In the genomic region with DNA sequence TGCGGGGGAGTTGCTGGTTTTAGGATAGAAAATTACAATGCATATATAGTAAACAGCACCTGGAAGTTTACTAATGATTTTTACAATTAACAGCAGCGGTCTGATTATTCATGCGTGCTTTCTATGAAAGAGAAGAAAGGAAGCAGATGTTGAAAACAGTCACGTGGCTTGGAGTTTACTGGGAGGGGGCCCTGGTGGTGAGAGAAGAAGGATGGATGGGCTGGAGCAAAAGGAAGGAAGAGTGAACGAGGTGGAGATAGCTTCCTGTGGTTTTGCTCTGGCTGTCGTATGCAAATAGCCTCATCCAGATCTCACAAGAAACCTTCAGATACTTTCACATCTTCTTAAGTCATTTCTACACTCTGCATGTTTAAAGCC, we compare ENCODE assay signal across 11 mouse cellular contexts.
DNase-seq lines count a peak whose midpoint lies in the region; ATAC-seq and TF ChIP-seq lines count a peak whose summit lies in the region.
"Had no signal": no experiment of that assay in that cellular context is flagged by ENCODE, and none has a peak within 500 bp of the region (broad histone marks: within the 10 kb centered on the region; RNA-seq: fewer than 3 reads in every experiment).

No protein-coding gene starts in this region.

- H3K9ac ChIP-seq in kidney, embryonic 14.5 days (ENCODE audit: low read depth, low read length) = no peak overlapping the region
- H3K9ac ChIP-seq in embryonic facial prominence, embryonic 13.5 days = no peak overlapping the region
- H3K9ac ChIP-seq in hindbrain, postnatal 0 days (replicated peaks; ENCODE audit: low read length) = no peak overlapping the region
- no peak overlapping the region; the same call in 1 of the 2 replicates for H3K9ac ChIP-seq in midbrain, postnatal 0 days (replicated peaks; ENCODE audit: low read length, poor library complexity, severe bottlenecking)
- H3K9ac ChIP-seq: liver, postnatal 0 days had no signal

- no peak overlapping the region for H3K27ac ChIP-seq in kidney, embryonic 14.5 days (ENCODE audit: low read depth, low read length)
- no peak overlapping the region for H3K27ac ChIP-seq in kidney, adult 2 months (ENCODE audit: insufficient read depth, low read depth, low read length)
- H3K27ac ChIP-seq in embryonic facial prominence, embryonic 13.5 days = no peak overlapping the region
- H3K27ac ChIP-seq in hindbrain, postnatal 0 days = no peak overlapping the region
- no peak overlapping the region for H3K27ac ChIP-seq in midbrain, postnatal 0 days (ENCODE audit: low read depth, low read length)

- H3K27me3 ChIP-seq in kidney, embryonic 14.5 days (ENCODE audit: control insufficient read depth, insufficient read depth, low read length) = no peaks in the 10 kb centered on the region
- no peaks in the 10 kb centered on the region for H3K27me3 ChIP-seq in kidney, adult 2 months (replicated peaks; ENCODE audit: control insufficient read depth, insufficient read depth, low read length)
- H3K27me3 ChIP-seq in embryonic facial prominence, embryonic 13.5 days = no peaks in the 10 kb centered on the region
- no peaks in the 10 kb centered on the region for H3K27me3 ChIP-seq in hindbrain, postnatal 0 days (ENCODE audit: insufficient read depth, low read length)
- no peaks in the 10 kb centered on the region for H3K27me3 ChIP-seq in midbrain, postnatal 0 days (ENCODE audit: insufficient read depth, low read length)

- no peaks in the 10 kb centered on the region for H3K9me3 ChIP-seq in kidney, embryonic 14.5 days (ENCODE audit: control insufficient read depth, low read length)
- no peaks in the 10 kb centered on the region for H3K9me3 ChIP-seq in embryonic facial prominence, embryonic 13.5 days
- H3K9me3 ChIP-seq in hindbrain, postnatal 0 days (ENCODE audit: low read length) = no peaks in the 10 kb centered on the region
- H3K9me3 ChIP-seq in midbrain, postnatal 0 days (ENCODE audit: low read length) = no peaks in the 10 kb centered on the region

- H3K4me3 ChIP-seq in kidney, embryonic 14.5 days (ENCODE audit: low read length) = peak overlapping the region; percentile 20; the same call in 1 of the 2 replicates
- no peak overlapping the region for H3K4me3 ChIP-seq in kidney, adult 2 months (ENCODE audit: insufficient read depth, low read depth, low read length)
- peak overlapping the region; percentile 24 for H3K4me3 ChIP-seq in embryonic facial prominence, embryonic 13.5 days
- peak overlapping the region; percentile 3; the same call in 1 of the 2 replicates for H3K4me3 ChIP-seq in hindbrain, postnatal 0 days (ENCODE audit: low read length)
- no peak overlapping the region for H3K4me3 ChIP-seq in midbrain, postnatal 0 days (ENCODE audit: low read depth, low read length)

- peak overlapping the region; percentile 41 for H3K4me2 ChIP-seq in kidney, embryonic 14.5 days (replicated peaks; ENCODE audit: low read depth, low read length)
- peak overlapping the region; percentile 58 for H3K4me2 ChIP-seq in embryonic facial prominence, embryonic 13.5 days
- H3K4me2 ChIP-seq in hindbrain, postnatal 0 days (ENCODE audit: low read depth, low read length) = peak overlapping the region; percentile 47
- H3K4me2 ChIP-seq in midbrain, postnatal 0 days (ENCODE audit: low read depth, low read length, poor library complexity, severe bottlenecking) = peak overlapping the region; percentile 29

- H3K36me3 ChIP-seq in kidney, embryonic 14.5 days (ENCODE audit: control insufficient read depth, insufficient read depth, low read length) = no peaks in the 10 kb centered on the region
- no peaks in the 10 kb centered on the region for H3K36me3 ChIP-seq in kidney, adult 2 months (ENCODE audit: control insufficient read depth, insufficient read depth, low read length)
- no peaks in the 10 kb centered on the region for H3K36me3 ChIP-seq in embryonic facial prominence, embryonic 13.5 days
- no peaks in the 10 kb centered on the region for H3K36me3 ChIP-seq in hindbrain, postnatal 0 days (ENCODE audit: insufficient read depth, low read length)
- no peaks in the 10 kb centered on the region for H3K36me3 ChIP-seq in midbrain, postnatal 0 days (ENCODE audit: insufficient read depth, low read length)
- H3K36me3 ChIP-seq: G1E had no signal

- no peak for ATAC-seq in kidney, embryonic 14.5 days (ENCODE audit: low FRiP score, low TSS enrichment)
- ATAC-seq in embryonic facial prominence, embryonic 13.5 days (ENCODE audit: insufficient number of reproducible peaks, insufficient read depth, low FRiP score, low TSS enrichment, low read depth) = no peak
- no peak for ATAC-seq in hindbrain, postnatal 0 days
- no peak for ATAC-seq in midbrain, postnatal 0 days (ENCODE audit: low FRiP score)
- ATAC-seq in megakaryocyte-erythroid progenitor cell, adult 5-6 weeks (replicated peaks; ENCODE audit: low FRiP score, low TSS enrichment, poor library complexity, severe bottlenecking) = no peak
- ATAC-seq: liver, postnatal 0 days had no signal

- 21% methylated on average over 6 of the region's 6 CpGs for WGBS in kidney, embryonic 14.5 days
- WGBS in kidney, adult 2 months = 12% methylated on average over 6 of the region's 6 CpGs
- 17% methylated on average over 6 of the region's 6 CpGs for WGBS in embryonic facial prominence, embryonic 13.5 days
- WGBS in hindbrain, postnatal 0 days = 13% methylated on average over 6 of the region's 6 CpGs
- 9% methylated on average over 6 of the region's 6 CpGs for WGBS in midbrain, postnatal 0 days

- no peak for TF ChIP-seq CTCF in kidney, adult 2 months (conservative IDR thresholded peaks at IDR 0.05; ENCODE audit: insufficient read depth, insufficient read length, low read depth, low read length)
- TF ChIP-seq CTCF in hindbrain, postnatal 0 days (IDR thresholded peaks at IDR 0.05; ENCODE audit: low read depth) = no peak
- no peak for TF ChIP-seq CTCF in midbrain, postnatal 0 days (IDR thresholded peaks at IDR 0.05)

- no peak for TF ChIP-seq POLR2A in kidney, adult 2 months (IDR thresholded peaks at IDR 0.05; ENCODE audit: low read depth, low read length)

- no peak for DNase-seq in kidney, adult 2 months
- peak; percentile 20 for DNase-seq in hindbrain, postnatal 0 days (ENCODE audit: low spot score)
- no peak for DNase-seq in midbrain, postnatal 0 days (ENCODE audit: low spot score)
- no peak for DNase-seq in T-cell, adult 2 months (ENCODE audit: low spot score)
- DNase-seq in spleen, postnatal 4 days (ENCODE audit: low spot score in 2 of 2) = no peak
- DNase-seq: liver, postnatal 0 days; right cerebral cortex, adult 18-20 months had no signal

- 0 out of 2 replicates have a peak, but pooled peaks cover 3% of the 10 kb centered on the region for H3K4me1 ChIP-seq in kidney, embryonic 14.5 days (ENCODE audit: control insufficient read depth, insufficient read depth, low read length)
- no peaks in the 10 kb centered on the region for H3K4me1 ChIP-seq in kidney, adult 2 months (ENCODE audit: control insufficient read depth, insufficient read depth, low read length)
- peaks cover 12% of the 10 kb centered on the region for H3K4me1 ChIP-seq in embryonic facial prominence, embryonic 13.5 days
- H3K4me1 ChIP-seq in hindbrain, postnatal 0 days (ENCODE audit: insufficient read depth, low read length) = peaks cover 11% of the 10 kb centered on the region; the same call in 1 of the 2 replicates
- H3K4me1 ChIP-seq in midbrain, postnatal 0 days (ENCODE audit: insufficient read depth, low read length) = no peaks in the 10 kb centered on the region; the same call in 1 of the 2 replicates

Comparison
In these comparisons a context has a peak if more than half of its experiments do, and no peak if none do; other contexts are left out.
1. H3K4me3 ChIP-seq: peak in kidney, embryonic 14.5 days (single experiment), embryonic facial prominence, embryonic 13.5 days (single experiment) and hindbrain, postnatal 0 days (single experiment); none in kidney, adult 2 months (single experiment) and midbrain, postnatal 0 days (single experiment).
2. Peak in every context shown above with its lines, with median percentiles within 50 percentile points of each other: H3K4me2 ChIP-seq.